ENCODE assay signal across 26 mouse cellular contexts in genomic region chr8:125545866-125546265, GRCm38 (mm10). TPM values are rescaled to one million over a fixed set of nuclear protein-coding genes. Genes with fewer than 3 reads are reported as not detected.
DNase-seq lines count a peak whose midpoint lies in the region; ATAC-seq lines count a peak whose summit lies in the region.
"Had no signal": no experiment of that assay in that cellular context is flagged by ENCODE, and none has a peak within 500 bp of the region (broad histone marks: within the 10 kb centered on the region; RNA-seq: fewer than 3 reads in every experiment).

No protein-coding gene starts in this region.

- H3K27me3 ChIP-seq in heart, embryonic 13.5 days (replicated peaks), result no peaks in the 10 kb centered on the region
- no peaks in the 10 kb centered on the region for H3K27me3 ChIP-seq in heart, embryonic 11.5 days (ENCODE audit: control insufficient read depth, insufficient read depth, low read length)
- H3K27me3 ChIP-seq in kidney, embryonic 14.5 days (ENCODE audit: control insufficient read depth, insufficient read depth, low read length), result no peaks in the 10 kb centered on the region
- H3K27me3 ChIP-seq in forebrain, embryonic 16.5 days (replicated peaks; ENCODE audit: control insufficient read depth, insufficient read depth, low read length), result no peaks in the 10 kb centered on the region
- H3K27me3 ChIP-seq: embryonic facial prominence, embryonic 12.5 days; hindbrain, embryonic 13.5 days; liver, embryonic 15.5 days; Patski; stomach, embryonic 15.5 days had no signal

- H3K36me3 ChIP-seq in heart, embryonic 13.5 days, result no peaks in the 10 kb centered on the region
- no peaks in the 10 kb centered on the region for H3K36me3 ChIP-seq in heart, embryonic 11.5 days (ENCODE audit: control insufficient read depth, insufficient read depth, low read length)
- H3K36me3 ChIP-seq in kidney, embryonic 14.5 days (ENCODE audit: control insufficient read depth, insufficient read depth, low read length), result no peaks in the 10 kb centered on the region
- no peaks in the 10 kb centered on the region for H3K36me3 ChIP-seq in forebrain, embryonic 16.5 days (ENCODE audit: control insufficient read depth, insufficient read depth)
- H3K36me3 ChIP-seq: embryonic facial prominence, embryonic 12.5 days; hindbrain, embryonic 13.5 days; limb, embryonic 12.5 days; liver, embryonic 15.5 days; stomach, embryonic 15.5 days had no signal

- peaks cover 95% of the 10 kb centered on the region for H3K4me1 ChIP-seq in heart, embryonic 13.5 days
- peaks cover 53% of the 10 kb centered on the region for H3K4me1 ChIP-seq in heart, embryonic 11.5 days (ENCODE audit: control insufficient read depth, insufficient read depth, low read length)
- peaks cover 39% of the 10 kb centered on the region for H3K4me1 ChIP-seq in kidney, embryonic 14.5 days (ENCODE audit: control insufficient read depth, insufficient read depth, low read length)
- H3K4me1 ChIP-seq in forebrain, embryonic 16.5 days (replicated peaks; ENCODE audit: control insufficient read depth, insufficient read depth, low read length), result peaks cover 15% of the 10 kb centered on the region

- 0 out of 2 replicates have a peak overlapping the region, but pooled peaks have one; percentile 8 for H3K27ac ChIP-seq in heart, embryonic 13.5 days (replicated peaks)
- H3K27ac ChIP-seq in heart, embryonic 11.5 days (ENCODE audit: low read depth, low read length), result no peak overlapping the region
- H3K27ac ChIP-seq in kidney, embryonic 14.5 days (ENCODE audit: low read depth, low read length), result no peak overlapping the region
- no peak overlapping the region for H3K27ac ChIP-seq in forebrain, embryonic 16.5 days (ENCODE audit: low read length)
- H3K27ac ChIP-seq: embryonic facial prominence, embryonic 12.5 days; hindbrain, embryonic 13.5 days; kidney, postnatal 0 days; left cerebral cortex, adult 2 months; limb, embryonic 12.5 days; liver, embryonic 15.5 days; stomach, embryonic 15.5 days had no signal

- no peak overlapping the region for H3K4me2 ChIP-seq in heart, embryonic 13.5 days
- no peak overlapping the region for H3K4me2 ChIP-seq in heart, embryonic 11.5 days
- H3K4me2 ChIP-seq in kidney, embryonic 14.5 days (replicated peaks; ENCODE audit: low read depth, low read length), result no peak overlapping the region
- H3K4me2 ChIP-seq in forebrain, embryonic 16.5 days (ENCODE audit: low read length), result no peak overlapping the region
- H3K4me2 ChIP-seq: embryonic facial prominence, embryonic 12.5 days; hindbrain, embryonic 13.5 days; limb, embryonic 12.5 days; liver, embryonic 15.5 days; lung, embryonic 14.5 days; stomach, embryonic 15.5 days had no signal

- DNase-seq in kidney, adult 18-20 months, result peak; percentile 44
- DNase-seq in brain, adult 2 months (ENCODE audit: low read depth, low spot score), result peak; percentile 64
- DNase-seq in kidney, postnatal 14 days, result peak; percentile 65
- no peak for DNase-seq in urinary bladder, postnatal 25 days (ENCODE audit: low spot score)
- DNase-seq: adrenal gland, postnatal 14 days; cerebellum, adult 11-12 months; cerebellum, adult 9-11 months; embryo, embryonic 11 days; heart, postnatal 4 days; lung, embryonic 14.5 days; lung, postnatal 14 days; midbrain, embryonic 14.5 days; right cerebral cortex, postnatal 14 days had no signal

- H3K9me3 ChIP-seq in heart, embryonic 13.5 days, result no peaks in the 10 kb centered on the region
- H3K9me3 ChIP-seq in heart, embryonic 11.5 days (replicated peaks; ENCODE audit: control insufficient read depth, low read length), result no peaks in the 10 kb centered on the region
- H3K9me3 ChIP-seq in kidney, embryonic 14.5 days (ENCODE audit: control insufficient read depth, low read length), result no peaks in the 10 kb centered on the region
- H3K9me3 ChIP-seq in forebrain, embryonic 16.5 days (ENCODE audit: control insufficient read depth, low read length), result no peaks in the 10 kb centered on the region
- H3K9me3 ChIP-seq: embryonic facial prominence, embryonic 12.5 days; hindbrain, embryonic 13.5 days; limb, embryonic 12.5 days; liver, embryonic 15.5 days; stomach, embryonic 15.5 days had no signal

- H3K9ac ChIP-seq in heart, embryonic 13.5 days, result no peak overlapping the region
- no peak overlapping the region for H3K9ac ChIP-seq in heart, embryonic 11.5 days (ENCODE audit: low read depth, low read length)
- no peak overlapping the region for H3K9ac ChIP-seq in kidney, embryonic 14.5 days (ENCODE audit: low read depth, low read length)
- H3K9ac ChIP-seq in forebrain, embryonic 16.5 days (replicated peaks; ENCODE audit: low read depth, low read length), result no peak overlapping the region
- H3K9ac ChIP-seq: embryonic facial prominence, embryonic 12.5 days; hindbrain, embryonic 13.5 days; limb, embryonic 12.5 days; liver, embryonic 15.5 days; lung, embryonic 14.5 days; stomach, embryonic 15.5 days had no signal

- no peak overlapping the region for H3K4me3 ChIP-seq in heart, embryonic 13.5 days
- H3K4me3 ChIP-seq in heart, embryonic 11.5 days (ENCODE audit: low read depth, low read length), result no peak overlapping the region
- H3K4me3 ChIP-seq in kidney, embryonic 14.5 days (ENCODE audit: low read length), result no peak overlapping the region
- H3K4me3 ChIP-seq in forebrain, embryonic 16.5 days (replicated peaks; ENCODE audit: low read length), result no peak overlapping the region
- H3K4me3 ChIP-seq: embryonic facial prominence, embryonic 12.5 days; hindbrain, embryonic 13.5 days; left cerebral cortex, adult 2 months; limb, embryonic 12.5 days; liver, embryonic 15.5 days; stomach, embryonic 15.5 days had no signal

- ATAC-seq in heart, embryonic 13.5 days (ENCODE audit: extremely low read depth, insufficient number of reproducible peaks, low FRiP score, low TSS enrichment), result no peak
- no peak for ATAC-seq in heart, embryonic 11.5 days (replicated peaks; ENCODE audit: insufficient number of reproducible peaks, low FRiP score, low TSS enrichment)
- no peak for ATAC-seq in kidney, embryonic 14.5 days (ENCODE audit: low FRiP score, low TSS enrichment)
- no peak for ATAC-seq in forebrain, embryonic 16.5 days
- ATAC-seq: forebrain, embryonic 14.5 days; Patski had no signal

- WGBS in heart, embryonic 13.5 days, result 67% methylated on average over 9 of the region's 9 CpGs
- WGBS in heart, embryonic 11.5 days (ENCODE audit: insufficient replicate concordance), result 78% methylated on average over 9 of the region's 9 CpGs
- 75% methylated on average over 9 of the region's 9 CpGs for WGBS in kidney, embryonic 14.5 days
- WGBS in forebrain, embryonic 16.5 days, result 92% methylated on average over 9 of the region's 9 CpGs

RNA-seq across cellular contexts. Expression of gene Sipa1l2, which starts 23.7 kb away (rescaled TPM):
- polyA plus RNA-seq in heart, embryonic 13.5 days (2015; fragmentation: Nextera tagmentation; extraction: Ambion mirVana), result 19.7 and 20.2 TPM in 2 replicates
- polyA plus RNA-seq in heart, embryonic 11.5 days (2014; fragmentation: Nextera tagmentation; extraction: Ambion mirVana), result 16.8 and 19.4 TPM in 2 replicates
- polyA plus RNA-seq in kidney, embryonic 14.5 days (2014; fragmentation: Nextera tagmentation; extraction: Ambion mirVana), result 6.6 and 12.9 TPM in 2 replicates
- 32.8 and 33.4 TPM in 2 replicates for polyA plus RNA-seq in forebrain, embryonic 16.5 days (2015; fragmentation: Nextera tagmentation; extraction: Ambion mirVana)
